Mouse (Mus musculus): ENCODE results near the gene Alox15.

DNA sequence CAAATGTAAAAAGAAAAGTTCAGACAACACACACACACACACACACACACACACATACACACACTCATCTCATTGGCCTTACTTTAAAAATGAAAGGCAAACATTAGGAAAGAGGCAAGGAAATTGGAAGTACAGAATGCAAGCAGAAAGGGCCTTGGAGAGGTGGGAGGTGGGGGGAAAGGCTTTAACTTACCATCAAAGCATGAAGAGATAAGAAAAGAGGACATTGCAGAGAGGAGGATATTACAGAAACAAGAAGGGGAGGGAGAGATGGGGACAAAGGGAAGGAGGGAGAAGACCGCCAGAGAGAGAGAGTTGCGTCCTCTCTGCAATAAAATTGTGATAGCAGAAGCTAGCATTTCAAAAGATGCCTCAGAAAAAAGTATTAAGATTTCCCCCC, 29.5 kb upstream of the Alox15 start:
- no peak for TF ChIP-seq EP300 (IDR thresholded peaks at IDR 0.05; ENCODE audit: low read depth)
- no peak for TF ChIP-seq CTCF (IDR thresholded peaks at IDR 0.05; ENCODE audit: low read depth)

Data from liver, postnatal 0 days (tissue).